In genomic region chr9:82562551-82563465, GRCm38 (mm10) we compare ENCODE assay signal across 19 mouse cellular contexts.
A peak's percentile ranks its signal among the peaks of the same experiment; 100 is the strongest.
DNase-seq lines count a peak whose midpoint lies in the region; ATAC-seq and TF ChIP-seq lines count a peak whose summit lies in the region.
"Had no signal": no experiment of that assay in that cellular context is flagged by ENCODE, and none has a peak within 500 bp of the region (broad histone marks: within the 10 kb centered on the region; RNA-seq: fewer than 3 reads in every experiment).

No protein-coding gene starts in this region.

- no peaks in the 10 kb centered on the region for H3K4me1 ChIP-seq in heart, adult 2 months (ENCODE audit: control insufficient read depth, insufficient read depth, low read length)
- H3K4me1 ChIP-seq in lung, embryonic 14.5 days (ENCODE audit: insufficient read depth), result no peaks in the 10 kb centered on the region
- peaks cover 2% of the 10 kb centered on the region; the same call in 1 of the 2 replicates for H3K4me1 ChIP-seq in embryonic fibroblast, embryonic 13.5 days (ENCODE audit: control insufficient read depth, insufficient read depth, low read length)
- H3K4me1 ChIP-seq: embryonic facial prominence, embryonic 15.5 days; forebrain, embryonic 15.5 days; hindbrain, embryonic 10.5 days; liver, embryonic 12.5 days; neural tube, embryonic 12.5 days had no signal

- H3K79me2 ChIP-seq in heart, adult 2 months (replicated peaks; ENCODE audit: control insufficient read depth, insufficient read depth, low read length), result no peaks in the 10 kb centered on the region

- intact Hi-C loops in heart, adult 2 months (cut with DNase I), result no loop called here
- intact Hi-C loops in heart, postnatal 36 days (cut with DNase I), result no loop called here
- intact Hi-C loops in heart, postnatal 10 days (cut with DNase I), result no loop called here

- ATAC-seq in lung, embryonic 14.5 days (ENCODE audit: insufficient read depth), result peak; percentile 87
- ATAC-seq: forebrain, embryonic 15.5 days; intestine, embryonic 16.5 days; liver, embryonic 12.5 days; midbrain, embryonic 16.5 days had no signal

- no peaks in the 10 kb centered on the region for H3K27me3 ChIP-seq in heart, adult 2 months (ENCODE audit: control insufficient read depth, insufficient read depth, low read length)
- H3K27me3 ChIP-seq in lung, embryonic 14.5 days (ENCODE audit: insufficient read depth, low read length), result no peaks in the 10 kb centered on the region
- H3K27me3 ChIP-seq: embryonic facial prominence, embryonic 15.5 days; forebrain, embryonic 15.5 days; liver, embryonic 12.5 days; neural tube, embryonic 12.5 days had no signal

- 28% methylated on average over 1 of the region's 1 CpGs for WGBS in heart, adult 2 months
- WGBS in lung, embryonic 14.5 days, result 9% methylated on average over 1 of the region's 1 CpGs

- no peak for TF ChIP-seq EP300 in heart, adult 2 months (IDR thresholded peaks at IDR 0.05; ENCODE audit: insufficient read depth, low read depth, low read length)

- H3K9ac ChIP-seq in heart, adult 2 months (ENCODE audit: low read depth, low read length), result no peak overlapping the region
- no peak overlapping the region for H3K9ac ChIP-seq in lung, embryonic 14.5 days
- H3K9ac ChIP-seq: embryonic facial prominence, embryonic 15.5 days; forebrain, embryonic 15.5 days; liver, embryonic 12.5 days; neural tube, embryonic 12.5 days had no signal

- no peak for DNase-seq in heart, adult 2 months
- DNase-seq in heart, postnatal 36 days, result no peak
- DNase-seq in lung, embryonic 14.5 days, result peak; percentile 80
- DNase-seq in lung, postnatal 10 days, result no peak
- DNase-seq in heart, postnatal 10 days, result peak; percentile 9 to 11
- no peak for DNase-seq in cerebellum, adult 8-10 months
- DNase-seq: cerebellum, adult 18-20 months; kidney, postnatal 14 days; right cerebral cortex, postnatal 25 days; thymus, postnatal 4 days had no signal

- no peak for TF ChIP-seq CTCF in heart, adult 2 months (IDR thresholded peaks at IDR 0.05)
- no peak for TF ChIP-seq CTCF in lung, embryonic 14.5 days (IDR thresholded peaks at IDR 0.05; ENCODE audit: low read depth)
- TF ChIP-seq CTCF in embryonic fibroblast, embryonic 13.5 days (IDR thresholded peaks at IDR 0.05; ENCODE audit: borderline replicate concordance, insufficient read depth, low read length), result no peak

- H3K9me3 ChIP-seq in lung, embryonic 14.5 days (ENCODE audit: low read depth, low read length), result no peaks in the 10 kb centered on the region
- H3K9me3 ChIP-seq: embryonic facial prominence, embryonic 15.5 days; forebrain, embryonic 15.5 days; hindbrain, embryonic 10.5 days; liver, embryonic 12.5 days; neural tube, embryonic 12.5 days had no signal

- no peak overlapping the region for H3K4me2 ChIP-seq in lung, embryonic 14.5 days
- H3K4me2 ChIP-seq: embryonic facial prominence, embryonic 15.5 days; forebrain, embryonic 15.5 days; liver, embryonic 12.5 days; neural tube, embryonic 12.5 days had no signal

- no peak overlapping the region for H3K4me3 ChIP-seq in heart, adult 2 months
- no peak overlapping the region for H3K4me3 ChIP-seq in lung, embryonic 14.5 days (ENCODE audit: low read depth, low read length)
- H3K4me3 ChIP-seq in embryonic fibroblast, embryonic 13.5 days (ENCODE audit: insufficient read depth, low read length), result no peak overlapping the region
- H3K4me3 ChIP-seq: embryonic facial prominence, embryonic 15.5 days; forebrain, embryonic 15.5 days; hindbrain, embryonic 10.5 days; liver, embryonic 12.5 days; neural tube, embryonic 12.5 days had no signal

- no peak for TF ChIP-seq POLR2A in heart, adult 2 months (IDR thresholded peaks at IDR 0.05; ENCODE audit: insufficient read depth, low read depth, low read length)
- no peak for TF ChIP-seq POLR2A in embryonic fibroblast, embryonic 13.5 days (IDR thresholded peaks at IDR 0.05; ENCODE audit: low read depth, low read length)

- H3K36me3 ChIP-seq in heart, adult 2 months (ENCODE audit: control insufficient read depth, insufficient read depth, low read length), result no peaks in the 10 kb centered on the region
- no peaks in the 10 kb centered on the region for H3K36me3 ChIP-seq in lung, embryonic 14.5 days (ENCODE audit: insufficient read depth)
- H3K36me3 ChIP-seq: embryonic facial prominence, embryonic 15.5 days; forebrain, embryonic 15.5 days; hindbrain, embryonic 10.5 days; liver, embryonic 12.5 days; neural tube, embryonic 12.5 days had no signal

- peak overlapping the region; percentile 38; the same call in 1 of the 2 replicates for H3K27ac ChIP-seq in heart, adult 2 months
- H3K27ac ChIP-seq in lung, embryonic 14.5 days (ENCODE audit: low read depth), result no peak overlapping the region; the same call in 1 of the 2 replicates
- H3K27ac ChIP-seq in embryonic fibroblast, embryonic 13.5 days (ENCODE audit: insufficient read depth, low read length), result peak overlapping the region; percentile 61
- H3K27ac ChIP-seq: embryonic facial prominence, embryonic 15.5 days; forebrain, embryonic 15.5 days; hindbrain, embryonic 10.5 days; liver, embryonic 12.5 days; macrophage; neural tube, embryonic 12.5 days had no signal

Comparison
In these comparisons a context has a peak if more than half of its experiments do, and no peak if none do; other contexts are left out.
1. DNase-seq: peak in lung, embryonic 14.5 days (single experiment) and heart, postnatal 10 days (2 of 2); none in heart, adult 2 months (0 of 2), heart, postnatal 36 days (0 of 2), lung, postnatal 10 days (single experiment) and cerebellum, adult 8-10 months (single experiment).